Mouse (Mus musculus): ENCODE data around the gene Slit3.

- TF ChIP-seq FLI1 (IDR thresholded peaks at IDR 0.05; ENCODE audit: low read length) (no peak), GATA1 (IDR thresholded peaks at IDR 0.05; ENCODE audit: borderline replicate concordance, low read length) (no peak)
Observed at GRCm38 (mm10) chr11:35124489-35125107, 3.6 kb downstream of the Slit3 start.
